In the genomic region with DNA sequence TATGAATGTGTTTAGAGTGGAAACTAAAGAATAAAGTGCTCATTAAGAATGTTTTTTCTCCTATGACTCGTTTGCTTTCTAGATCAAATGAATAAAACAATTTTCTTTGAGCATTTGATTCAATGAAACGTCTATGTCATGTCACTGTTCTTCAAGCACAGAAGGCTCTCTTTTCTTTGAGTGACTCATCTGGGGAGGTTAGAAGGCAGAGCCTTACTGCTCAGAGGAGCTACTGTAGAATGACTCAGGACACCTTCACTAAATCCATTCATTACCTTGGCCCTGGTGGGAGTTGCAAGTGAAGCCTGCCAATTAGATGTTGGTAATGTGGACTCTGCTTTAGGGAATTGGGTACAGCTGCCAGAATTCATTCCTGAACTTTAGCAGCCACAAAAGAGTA, we compare ENCODE assay signal across 18 mouse cellular contexts.
A peak's percentile ranks its signal among the peaks of the same experiment; 100 is the strongest.
DNase-seq lines count a peak whose midpoint lies in the region; ATAC-seq lines count a peak whose summit lies in the region.
"Had no signal": no experiment of that assay in that cellular context is flagged by ENCODE, and none has a peak within 500 bp of the region (broad histone marks: within the 10 kb centered on the region; RNA-seq: fewer than 3 reads in every experiment).

No protein-coding gene starts in this region.

- peak; percentile 41; the same call in 1 of the 2 replicates for ATAC-seq in forebrain, embryonic 13.5 days
- ATAC-seq in forebrain, embryonic 16.5 days, result no peak
- ATAC-seq: forebrain, embryonic 15.5 days; intestine, embryonic 15.5 days had no signal

- H3K4me2 ChIP-seq in forebrain, embryonic 13.5 days, result no peak overlapping the region
- no peak overlapping the region for H3K4me2 ChIP-seq in forebrain, embryonic 16.5 days (ENCODE audit: low read length)
- H3K4me2 ChIP-seq: forebrain, embryonic 15.5 days; heart, embryonic 11.5 days; heart, embryonic 15.5 days; hindbrain, embryonic 14.5 days; intestine, embryonic 15.5 days had no signal

- DNase-seq in 3T3-L1 (ENCODE audit: low read depth, low spot score), result peak; percentile 11
- DNase-seq in Muller cell, postnatal 12 days (ENCODE audit: inconsistent ontology term), result peak; percentile 92
- no peak for DNase-seq in left cerebral cortex, postnatal 25 days (ENCODE audit: low spot score in 2 of 2)
- DNase-seq in hindbrain, embryonic 10.5 days (ENCODE audit: low spot score), result no peak
- DNase-seq: adrenal gland, adult 8-10 months; cerebellum, adult 18-20 months; cerebellum, adult 9-11 months; gastrocnemius, postnatal 14 days; heart, adult 2 months; heart, postnatal 14 days; kidney, adult 18-20 months had no signal

- no peaks in the 10 kb centered on the region for H3K27me3 ChIP-seq in forebrain, embryonic 13.5 days
- no peaks in the 10 kb centered on the region for H3K27me3 ChIP-seq in forebrain, embryonic 16.5 days (replicated peaks; ENCODE audit: control insufficient read depth, insufficient read depth, low read length)
- H3K27me3 ChIP-seq in hindbrain, embryonic 10.5 days (ENCODE audit: insufficient read depth, poor library complexity, severe bottlenecking), result no peaks in the 10 kb centered on the region
- H3K27me3 ChIP-seq: forebrain, embryonic 15.5 days; heart, embryonic 15.5 days; intestine, embryonic 15.5 days had no signal

- H3K9ac ChIP-seq in forebrain, embryonic 13.5 days, result no peak overlapping the region
- H3K9ac ChIP-seq in forebrain, embryonic 16.5 days (replicated peaks; ENCODE audit: low read depth, low read length), result no peak overlapping the region
- H3K9ac ChIP-seq: forebrain, embryonic 15.5 days; heart, embryonic 15.5 days; hindbrain, embryonic 14.5 days; intestine, embryonic 15.5 days had no signal

- H3K4me1 ChIP-seq in forebrain, embryonic 13.5 days, result no peaks in the 10 kb centered on the region
- no peaks in the 10 kb centered on the region for H3K4me1 ChIP-seq in forebrain, embryonic 16.5 days (replicated peaks; ENCODE audit: control insufficient read depth, insufficient read depth, low read length)
- no peaks in the 10 kb centered on the region for H3K4me1 ChIP-seq in hindbrain, embryonic 10.5 days (replicated peaks)
- H3K4me1 ChIP-seq: forebrain, embryonic 15.5 days; heart, embryonic 15.5 days; intestine, embryonic 15.5 days had no signal

- H3K9me3 ChIP-seq in forebrain, embryonic 13.5 days (replicated peaks), result no peaks in the 10 kb centered on the region
- no peaks in the 10 kb centered on the region for H3K9me3 ChIP-seq in forebrain, embryonic 16.5 days (ENCODE audit: control insufficient read depth, low read length)
- H3K9me3 ChIP-seq in hindbrain, embryonic 10.5 days, result no peaks in the 10 kb centered on the region
- H3K9me3 ChIP-seq: forebrain, embryonic 15.5 days; heart, embryonic 15.5 days; intestine, embryonic 15.5 days had no signal

- intact Hi-C loops in left cerebral cortex, postnatal 25 days (cut with DNase I), result no loop called here

- no peak overlapping the region for H3K4me3 ChIP-seq in forebrain, embryonic 13.5 days
- no peak overlapping the region for H3K4me3 ChIP-seq in forebrain, embryonic 16.5 days (replicated peaks; ENCODE audit: low read length)
- H3K4me3 ChIP-seq in hindbrain, embryonic 10.5 days, result no peak overlapping the region
- H3K4me3 ChIP-seq: forebrain, embryonic 15.5 days; heart, adult 2 months; heart, embryonic 15.5 days; intestine, embryonic 15.5 days had no signal

- H3K36me3 ChIP-seq in forebrain, embryonic 13.5 days (ENCODE audit: poor library complexity, severe bottlenecking), result no peaks in the 10 kb centered on the region
- no peaks in the 10 kb centered on the region for H3K36me3 ChIP-seq in forebrain, embryonic 16.5 days (ENCODE audit: control insufficient read depth, insufficient read depth)
- no peaks in the 10 kb centered on the region for H3K36me3 ChIP-seq in hindbrain, embryonic 10.5 days
- H3K36me3 ChIP-seq: forebrain, embryonic 15.5 days; heart, embryonic 15.5 days; intestine, embryonic 15.5 days had no signal

- no peak overlapping the region for H3K27ac ChIP-seq in forebrain, embryonic 13.5 days
- H3K27ac ChIP-seq in forebrain, embryonic 16.5 days (ENCODE audit: low read length), result no peak overlapping the region
- H3K27ac ChIP-seq in hindbrain, embryonic 10.5 days, result no peak overlapping the region
- H3K27ac ChIP-seq: forebrain, embryonic 15.5 days; heart, adult 2 months; heart, embryonic 15.5 days; hindbrain, embryonic 14.5 days; intestine, embryonic 15.5 days had no signal

- WGBS in forebrain, embryonic 13.5 days, result 15% methylated on average over 2 of the region's 2 CpGs
- WGBS in forebrain, embryonic 16.5 days, result 14% methylated on average over 2 of the region's 2 CpGs
- WGBS in hindbrain, embryonic 10.5 days, result 63% methylated on average over 2 of the region's 2 CpGs

Comparison
In these comparisons a context has a peak if more than half of its experiments do, and no peak if none do; other contexts are left out.
1. DNase-seq: peak in 3T3-L1 (single experiment) and Muller cell, postnatal 12 days (single experiment); none in left cerebral cortex, postnatal 25 days (0 of 2) and hindbrain, embryonic 10.5 days (single experiment).